Mouse (Mus musculus) embryonic fibroblast, embryonic 13.5 days (primary cell): Measurements from ENCODE around the gene Tmeff1.

Source experiments
- CTCF ChIP-seq: IDR thresholded peaks from 2 replicates; pipeline ENCODE4 v1.5.1; 2011; ENCODE audit warnings: mild to moderate bottlenecking, control low read depth, low read length, moderate library complexity, borderline replicate concordance; ENCODE audit not compliant: insufficient read depth
- POLR2A ChIP-seq: IDR thresholded peaks from 2 replicates; pipeline ENCODE4 v1.6.1; 2011; ENCODE audit warnings: low read depth, mild to moderate bottlenecking, control low read depth, low read length, moderate library complexity

DNA sequence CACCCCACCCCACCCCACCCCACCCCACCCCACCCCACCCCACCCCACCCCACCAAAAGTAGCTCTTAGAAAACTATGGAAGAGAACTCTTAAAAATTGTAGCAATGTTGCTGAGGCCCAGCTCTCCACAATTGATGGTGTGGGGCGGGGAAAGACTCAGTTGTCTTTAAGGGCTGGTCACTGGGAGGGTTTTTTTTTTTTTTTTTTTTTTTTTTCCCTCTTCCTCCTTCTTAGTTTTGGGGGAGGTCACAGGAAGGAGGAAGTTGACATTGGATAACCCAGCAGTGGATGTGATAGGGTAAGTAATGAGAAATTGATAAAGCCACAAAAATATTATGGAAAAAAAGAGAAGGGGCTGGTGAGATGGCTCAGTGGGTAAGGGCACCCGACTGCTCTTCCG is 111.7 kb downstream of the Tmeff1 start:
- TF ChIP-seq CTCF (no peak), POLR2A (no peak)
